Mouse (Mus musculus) lung, adult 2 months (tissue): Measurements from ENCODE around the gene Sema4c.

Experiments used
- CTCF ChIP-seq: fragments of 200-500 bp; IDR thresholded peaks from 2 replicates; pipeline ENCODE4 v1.5.1; 2011; ENCODE audit warnings: mild to moderate bottlenecking, low read length, control low read depth; ENCODE audit not compliant: insufficient read depth
- POLR2A ChIP-seq: fragments of 200-500 bp; IDR thresholded peaks from 2 replicates; pipeline ENCODE4 v1.6.1; 2011; ENCODE audit warnings: low read depth, mild to moderate bottlenecking, control low read depth, low read length, borderline replicate concordance; ENCODE audit errors: extremely low read depth

DNA sequence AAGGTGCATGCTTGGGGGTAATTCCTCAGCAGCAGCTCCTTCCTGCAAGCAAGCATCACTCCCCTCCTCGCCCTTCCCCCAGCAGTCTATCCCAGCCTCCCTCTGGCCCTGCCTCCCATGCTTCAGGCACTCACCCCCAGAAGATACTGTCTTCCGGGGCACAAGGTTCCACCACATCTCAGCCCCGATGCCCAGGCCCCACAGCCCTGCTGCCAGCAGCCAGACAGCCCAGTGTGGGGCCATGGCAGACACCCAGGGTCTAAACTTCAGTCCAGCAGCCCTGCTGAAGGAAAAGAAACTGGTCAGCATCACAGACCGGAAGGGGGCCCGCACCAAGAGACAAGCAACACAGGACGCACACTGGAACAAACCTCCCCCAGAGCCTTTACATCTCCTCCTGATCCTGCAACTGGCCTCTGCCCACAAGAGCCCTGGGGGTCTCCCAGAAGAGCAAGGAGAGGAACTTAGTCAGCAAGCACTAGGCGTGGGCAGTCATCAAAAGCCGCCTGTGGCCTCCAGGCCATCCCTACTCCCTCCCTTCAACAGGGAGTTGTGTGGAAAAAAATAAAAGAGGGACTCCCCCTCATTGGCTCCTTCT, 2.3 kb downstream of the Sema4c start:
- TF ChIP-seq CTCF = no peak
- no peak for TF ChIP-seq POLR2A
